Mouse (Mus musculus): ENCODE measurements around the gene Krt32. TPM values are rescaled to one million over a fixed set of nuclear protein-coding genes. Genes with fewer than 3 reads are reported as not detected.

Gene Krt32
- polyA plus RNA-seq, 1 experiment: not detected

GRCm38 (mm10) chr11:100050451-100050850 is 37.6 kb downstream of the Krt32 start, which contains the start of gene Krt31:
Gene Krt31 (minus strand): TSS chr11:100050551.
- Histone ChIP-seq H3K4me1 (ENCODE audit: control insufficient read depth, insufficient read depth, low read length) (no peaks in the 10 kb centered on the region), H3K4me3 (ENCODE audit: control insufficient read depth, low read depth, low read length) (no peak within 1 kb of the TSS), H3K27ac (ENCODE audit: control insufficient read depth, insufficient read depth, low read depth, low read length) (no peak within 1 kb of the TSS), H3K36me3 (ENCODE audit: control insufficient read depth, insufficient read depth, low read length) (no peaks in the 10 kb centered on the region), H3K27me3 (ENCODE audit: control insufficient read depth, insufficient read depth, low read length) (no peaks in the 10 kb centered on the region)
- TF ChIP-seq POLR2A (IDR thresholded peaks at IDR 0.05; ENCODE audit: control insufficient read depth, low read depth, low read length) (no peak), CTCF (IDR thresholded peaks at IDR 0.05; ENCODE audit: control insufficient read depth, insufficient read depth, insufficient replicate concordance, low read depth, low read length) (no peak)

DNA sequence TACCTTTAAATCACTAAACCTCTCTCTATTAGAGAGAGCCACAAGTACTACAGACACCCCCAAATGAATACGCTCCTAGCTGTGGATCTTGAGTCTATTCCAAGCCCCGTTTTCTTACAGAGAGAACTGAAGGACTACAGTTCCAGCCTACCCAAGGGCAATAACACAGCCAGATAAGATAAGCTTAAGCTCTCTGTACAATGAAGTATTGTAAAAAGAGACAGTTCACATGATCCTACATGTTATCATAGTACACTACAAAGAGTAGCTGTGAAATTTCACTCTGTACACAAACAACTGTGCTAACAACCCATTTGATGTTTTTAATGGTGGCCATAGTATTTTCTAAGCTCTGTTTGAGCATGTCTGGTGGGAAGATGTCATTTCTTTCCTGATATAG is 40.8 kb downstream of the Krt32 start:
- Histone ChIP-seq H3K27me3 (ENCODE audit: control insufficient read depth, insufficient read depth, low read length) (no peaks in the 10 kb centered on the region), H3K4me3 (ENCODE audit: control insufficient read depth, low read depth, low read length) (no peak overlapping the region), H3K36me3 (ENCODE audit: control insufficient read depth, insufficient read depth, low read length) (no peaks in the 10 kb centered on the region), H3K4me1 (ENCODE audit: control insufficient read depth, insufficient read depth, low read length) (no peaks in the 10 kb centered on the region), H3K27ac (ENCODE audit: control insufficient read depth, insufficient read depth, low read depth, low read length) (no peak overlapping the region)
- no peak for TF ChIP-seq POLR2A (IDR thresholded peaks at IDR 0.05; ENCODE audit: control insufficient read depth, low read depth, low read length)
- TF ChIP-seq CTCF (IDR thresholded peaks at IDR 0.05; ENCODE audit: control insufficient read depth, insufficient read depth, insufficient replicate concordance, low read depth, low read length): no peak

GRCm38 (mm10) chr11:100046303-100046866 is 41.6 kb downstream of the Krt32 start:
- Histone ChIP-seq H3K4me1 (ENCODE audit: control insufficient read depth, insufficient read depth, low read length) (no peaks in the 10 kb centered on the region), H3K27ac (ENCODE audit: control insufficient read depth, insufficient read depth, low read depth, low read length) (no peak overlapping the region), H3K27me3 (ENCODE audit: control insufficient read depth, insufficient read depth, low read length) (no peaks in the 10 kb centered on the region), H3K36me3 (ENCODE audit: control insufficient read depth, insufficient read depth, low read length) (no peaks in the 10 kb centered on the region), H3K4me3 (ENCODE audit: control insufficient read depth, low read depth, low read length) (no peak overlapping the region)
- TF ChIP-seq POLR2A (IDR thresholded peaks at IDR 0.05; ENCODE audit: control insufficient read depth, low read depth, low read length): no peak
- no peak for TF ChIP-seq CTCF (IDR thresholded peaks at IDR 0.05; ENCODE audit: control insufficient read depth, insufficient read depth, insufficient replicate concordance, low read depth, low read length)

DNA sequence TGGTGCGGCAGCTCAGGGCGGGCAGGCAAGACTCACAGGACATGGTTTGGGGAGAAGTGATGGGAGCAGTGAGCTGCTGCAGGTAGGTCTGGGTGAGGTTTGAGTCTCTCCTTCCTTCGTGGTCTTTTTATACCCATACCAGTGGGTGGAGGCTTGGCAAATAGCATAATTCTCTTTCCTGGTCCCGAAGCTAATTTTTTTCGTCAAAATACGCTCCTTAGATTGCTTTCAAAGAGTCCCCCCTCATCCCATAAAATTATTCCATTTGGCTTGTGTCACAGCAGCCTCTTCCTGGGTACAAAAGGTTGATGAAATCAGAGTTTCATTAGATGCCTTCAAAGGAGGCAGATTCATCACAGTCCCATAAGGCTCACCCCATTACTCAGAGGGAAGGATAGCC is 46.6 kb downstream of the Krt32 start, which contains the start of gene Krt34:
TSS of gene Krt34 (minus strand) at position 101 of the 400 bp plus-strand sequence.
- Histone ChIP-seq H3K27ac (ENCODE audit: control insufficient read depth, insufficient read depth, low read depth, low read length) (no peak within 1 kb of the TSS), H3K4me1 (ENCODE audit: control insufficient read depth, insufficient read depth, low read length) (no peaks in the 10 kb centered on the region), H3K27me3 (ENCODE audit: control insufficient read depth, insufficient read depth, low read length) (no peaks in the 10 kb centered on the region), H3K36me3 (ENCODE audit: control insufficient read depth, insufficient read depth, low read length) (no peaks in the 10 kb centered on the region), H3K4me3 (ENCODE audit: control insufficient read depth, low read depth, low read length) (no peak within 1 kb of the TSS)
- TF ChIP-seq CTCF (IDR thresholded peaks at IDR 0.05; ENCODE audit: control insufficient read depth, insufficient read depth, insufficient replicate concordance, low read depth, low read length) (no peak), POLR2A (IDR thresholded peaks at IDR 0.05; ENCODE audit: control insufficient read depth, low read depth, low read length) (no peak)

Other genes with a start within 250 kb of the Krt32 start
- gene Krtap4-16, start 236.6 kb downstream of the Krt32 start, polyA plus RNA-seq (2012; rRNA removed): not detected in 2 replicates
- not detected in 2 replicates for gene Gm11568, start 230.3 kb downstream of the Krt32 start, polyA plus RNA-seq (2012; rRNA removed)
- gene Gm11559, start 223.8 kb downstream of the Krt32 start, polyA plus RNA-seq (2012; rRNA removed): not detected in 2 replicates
- not detected in 2 replicates for gene Krtap9-1, start 214.8 kb downstream of the Krt32 start, polyA plus RNA-seq (2012; rRNA removed)
- not detected in 2 replicates for gene Gm11567, start 209.0 kb downstream of the Krt32 start, polyA plus RNA-seq (2012; rRNA removed)
- gene Krtap31-1, start 180.3 kb downstream of the Krt32 start, polyA plus RNA-seq (2012; rRNA removed): not detected in 2 replicates
- gene Gm11565, start 173.5 kb downstream of the Krt32 start, polyA plus RNA-seq (2012; rRNA removed): 3.6 and 3.9 TPM in 2 replicates
- gene Krtap31-2, start 151.9 kb downstream of the Krt32 start, polyA plus RNA-seq (2012; rRNA removed): not detected in 2 replicates
- not detected in 2 replicates for gene Krtap9-5, start 139.8 kb downstream of the Krt32 start, polyA plus RNA-seq (2012; rRNA removed)
- 0.24 TPM in 1 of 2 replicates, not detected in the other for gene Krtap29-1, start 109.2 kb downstream of the Krt32 start, polyA plus RNA-seq (2012; rRNA removed)
- 0.06 and 0.12 TPM in 2 replicates for gene Krtap16-1, start 101.6 kb downstream of the Krt32 start, polyA plus RNA-seq (2012; rRNA removed)
- gene Krtap17-1, start 94.2 kb downstream of the Krt32 start, polyA plus RNA-seq (2012; rRNA removed): 1.8 and 2.0 TPM in 2 replicates
- not detected in 2 replicates for gene Krt33a, start 72.0 kb downstream of the Krt32 start, polyA plus RNA-seq (2012; rRNA removed)
- not detected in 2 replicates for gene Krt33b, start 58.4 kb downstream of the Krt32 start, polyA plus RNA-seq (2012; rRNA removed)
- gene Krt34, start 46.7 kb downstream of the Krt32 start, polyA plus RNA-seq (2012; rRNA removed): not detected in 2 replicates
- gene Krt31, start 37.7 kb downstream of the Krt32 start, polyA plus RNA-seq (2012; rRNA removed): 0.12 and 0.18 TPM in 2 replicates
- gene Krt35, start 8.0 kb upstream of the Krt32 start, polyA plus RNA-seq (2012; rRNA removed): 0.17 TPM in 1 of 2 replicates, not detected in the other
- not detected in 2 replicates for gene Krt36, start 17.4 kb upstream of the Krt32 start, polyA plus RNA-seq (2012; rRNA removed)
- not detected in 2 replicates for gene Krt13, start 33.3 kb upstream of the Krt32 start, polyA plus RNA-seq (2012; rRNA removed)
- 0.96 and 2.8 TPM in 2 replicates for gene Krt15, start 47.7 kb upstream of the Krt32 start, polyA plus RNA-seq (2012; rRNA removed)
- gene Krt19, start 60.4 kb upstream of the Krt32 start, polyA plus RNA-seq (2012; rRNA removed): 0.75 and 10.1 TPM in 2 replicates
- gene Krt9, start 105.0 kb upstream of the Krt32 start, polyA plus RNA-seq (2012; rRNA removed): not detected in 2 replicates
- gene Krt14, start 119.3 kb upstream of the Krt32 start, polyA plus RNA-seq (2012; rRNA removed): 1.2 TPM in 1 of 2 replicates, not detected in the other
- gene Krt16, start 160.7 kb upstream of the Krt32 start, polyA plus RNA-seq (2012; rRNA removed): not detected in 2 replicates
- gene Krt17, start 172.8 kb upstream of the Krt32 start, polyA plus RNA-seq (2012; rRNA removed): not detected in 2 replicates
- gene Krt42, start 181.6 kb upstream of the Krt32 start, polyA plus RNA-seq (2012; rRNA removed): not detected in 2 replicates
- gene Eif1, start 231.7 kb upstream of the Krt32 start, polyA plus RNA-seq (2012; rRNA removed): 260 and 396 TPM in 2 replicates
- gene Gast, start 246.2 kb upstream of the Krt32 start, polyA plus RNA-seq (2012; rRNA removed): 0.43 TPM in 1 of 2 replicates, not detected in the other

Measured in testis, adult 2 months (tissue).